Mouse (Mus musculus): ENCODE measurements around the gene Spcs3. TPM values are rescaled to one million over a fixed set of nuclear protein-coding genes. Genes with fewer than 3 reads are reported as not detected.

Spcs3 gene
- polyA plus RNA-seq, 1 experiment from 2014 or later, result 60.6 TPM

GRCm38 (mm10) chr8:54505060-54505459 lies 24.7 kb downstream of the Spcs3 start:
- H3K4me2 ChIP-seq (replicated peaks), result no peak overlapping the region
- H3K9me3 ChIP-seq, result no peaks in the 10 kb centered on the region
- no peak overlapping the region for H3K9ac ChIP-seq (replicated peaks)
- H3K36me3 ChIP-seq, result no peaks in the 10 kb centered on the region
- H3K27ac ChIP-seq (replicated peaks), result no peak overlapping the region
- no peak overlapping the region for H3K4me3 ChIP-seq
- no peaks in the 10 kb centered on the region for H3K27me3 ChIP-seq
- peaks cover 20% of the 10 kb centered on the region for H3K4me1 ChIP-seq
- no peak for ATAC-seq (replicated peaks)
- WGBS, result 48% methylated on average over 2 of the region's 2 CpGs

GRCm38 (mm10) chr8:54503104-54503503 lies 26.7 kb downstream of the Spcs3 start:
- 25% methylated on average over 7 of the region's 7 CpGs for WGBS
- Histone ChIP-seq H3K9me3 (no peaks in the 10 kb centered on the region), H3K27me3 (no peaks in the 10 kb centered on the region), H3K4me2 (replicated peaks) (no peak overlapping the region), H3K27ac (replicated peaks) (peak overlapping the region; percentile 57; the same call in 1 of the 2 replicates), H3K9ac (replicated peaks) (no peak overlapping the region), H3K4me3 (no peak overlapping the region), H3K36me3 (no peaks in the 10 kb centered on the region), H3K4me1 (peaks cover 7% of the 10 kb centered on the region)
- peak; percentile 59; the same call in 1 of the 2 replicates for ATAC-seq (replicated peaks)

GRCm38 (mm10) chr8:54493915-54494314 lies 35.9 kb downstream of the Spcs3 start:
- no peaks in the 10 kb centered on the region for H3K4me1 ChIP-seq
- no peak overlapping the region for H3K4me2 ChIP-seq (replicated peaks)
- no peak for ATAC-seq (replicated peaks)
- H3K36me3 ChIP-seq, result no peaks in the 10 kb centered on the region
- 67% methylated on average over 3 of the region's 3 CpGs for WGBS
- H3K9ac ChIP-seq (replicated peaks), result no peak overlapping the region
- H3K4me3 ChIP-seq, result no peak overlapping the region
- H3K27ac ChIP-seq (replicated peaks), result no peak overlapping the region
- no peaks in the 10 kb centered on the region for H3K27me3 ChIP-seq
- H3K9me3 ChIP-seq, result no peaks in the 10 kb centered on the region

- Histone ChIP-seq H3K27ac (replicated peaks) (no peak overlapping the region), H3K4me2 (replicated peaks) (no peak overlapping the region), H3K9me3 (no peaks in the 10 kb centered on the region), H3K4me3 (no peak overlapping the region), H3K27me3 (no peaks in the 10 kb centered on the region), H3K9ac (replicated peaks) (no peak overlapping the region), H3K36me3 (no peaks in the 10 kb centered on the region), H3K4me1 (no peaks in the 10 kb centered on the region)
- ATAC-seq (replicated peaks), result peak; percentile 55
- WGBS, result 14% methylated on average over 6 of the region's 6 CpGs
Measured at GRCm38 (mm10) chr8:54493110-54493509, 36.7 kb downstream of the Spcs3 start.

- Histone ChIP-seq H3K9ac (replicated peaks) (no peak overlapping the region), H3K27ac (replicated peaks) (no peak overlapping the region), H3K4me3 (no peak overlapping the region), H3K4me1 (no peaks in the 10 kb centered on the region), H3K27me3 (no peaks in the 10 kb centered on the region), H3K9me3 (no peaks in the 10 kb centered on the region), H3K36me3 (no peaks in the 10 kb centered on the region), H3K4me2 (replicated peaks) (no peak overlapping the region)
- WGBS, result 86% methylated on average over 4 of the region's 4 CpGs
- ATAC-seq (replicated peaks), result peak; percentile 33; the same call in 1 of the 2 replicates
Measured at GRCm38 (mm10) chr8:54491934-54492333, 37.9 kb downstream of the Spcs3 start.

- no peak overlapping the region for H3K4me3 ChIP-seq
- H3K27ac ChIP-seq (replicated peaks), result no peak overlapping the region
- WGBS, result 30% methylated on average over 6 of the region's 6 CpGs
- no peak overlapping the region for H3K9ac ChIP-seq (replicated peaks)
- ATAC-seq (replicated peaks), result peak; percentile 42; the same call in 1 of the 2 replicates
- no peaks in the 10 kb centered on the region for H3K27me3 ChIP-seq
- H3K4me2 ChIP-seq (replicated peaks), result no peak overlapping the region
- no peaks in the 10 kb centered on the region for H3K36me3 ChIP-seq
- no peaks in the 10 kb centered on the region for H3K4me1 ChIP-seq
- H3K9me3 ChIP-seq, result no peaks in the 10 kb centered on the region
Measured at GRCm38 (mm10) chr8:54491057-54491690, 38.6 kb downstream of the Spcs3 start.

GRCm38 (mm10) chr8:54488437-54488836 lies 41.4 kb downstream of the Spcs3 start:
- Histone ChIP-seq H3K9ac (replicated peaks) (no peak overlapping the region), H3K4me2 (replicated peaks) (no peak overlapping the region), H3K4me3 (no peak overlapping the region), H3K27ac (replicated peaks) (no peak overlapping the region), H3K36me3 (no peaks in the 10 kb centered on the region), H3K27me3 (no peaks in the 10 kb centered on the region), H3K4me1 (no peaks in the 10 kb centered on the region), H3K9me3 (no peaks in the 10 kb centered on the region)
- 59% methylated on average over 4 of the region's 4 CpGs for WGBS
- no peak for ATAC-seq (replicated peaks)

GRCm38 (mm10) chr8:54486555-54487273 lies 43.1 kb downstream of the Spcs3 start:
- ATAC-seq (replicated peaks), result no peak
- Histone ChIP-seq H3K9me3 (no peaks in the 10 kb centered on the region), H3K4me2 (replicated peaks) (no peak overlapping the region; the same call in 1 of the 2 replicates), H3K9ac (replicated peaks) (no peak overlapping the region), H3K27me3 (no peaks in the 10 kb centered on the region), H3K36me3 (no peaks in the 10 kb centered on the region), H3K4me1 (no peaks in the 10 kb centered on the region), H3K27ac (replicated peaks) (no peak overlapping the region), H3K4me3 (no peak overlapping the region)
- WGBS, result 41% methylated on average over 19 of the region's 19 CpGs

Other genes with a start within 250 kb of the Spcs3 start
- gene Asb5, start 418 bp downstream of the Spcs3 start, polyA plus RNA-seq (2015; fragmentation: Nextera tagmentation; extraction: Ambion mirVana), result 6.1 and 7.7 TPM in 2 replicates
- gene Spata4, start 70.8 kb upstream of the Spcs3 start, polyA plus RNA-seq (2015; fragmentation: Nextera tagmentation; extraction: Ambion mirVana), result 0.22 and 0.23 TPM in 2 replicates